Mouse (Mus musculus) thymus, postnatal 0 days (tissue): Measurements from ENCODE around the gene Cdc14a. TPM values are rescaled to one million over a fixed set of nuclear protein-coding genes. Genes with fewer than 3 reads are reported as not detected.

Experiments used
- DNase-seq: peaks from one replicate; pipeline ENCODE4 v3.0.0-alpha.2; 2015; ENCODE audit warnings: low spot score
- polyA plus RNA-seq: library from polyadenylated mRNA; unstranded; fragments of >200 nt; fragmentation: Nextera tagmentation; extraction: Ambion mirVana; gene quantifications from 2 replicates; pipeline ENCODE4 v1.2.1, GENCODE M21; 2015

The Cdc14a gene
- polyA plus RNA-seq, 1 experiment from 2014 or later: 7.8 TPM

DNA sequence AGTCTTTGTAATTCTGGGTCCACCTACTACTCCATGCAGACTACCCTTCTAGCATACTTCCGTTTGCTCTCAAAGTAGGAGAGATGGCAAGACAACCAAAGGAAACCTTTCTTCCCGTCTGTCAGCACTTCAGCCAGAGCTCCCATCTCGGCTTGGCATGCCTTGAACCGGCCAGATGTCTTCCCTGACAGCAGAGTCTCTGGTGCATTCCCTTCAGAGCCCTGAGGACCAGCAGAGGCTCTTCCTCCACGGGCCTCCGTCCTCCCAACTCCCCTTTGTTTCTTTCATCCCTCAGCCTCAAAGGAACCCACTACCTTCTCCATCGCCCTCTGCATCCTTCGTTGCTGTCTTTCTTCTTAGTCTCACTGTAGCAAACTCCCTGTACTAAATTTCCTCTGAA, 93.9 kb downstream of the Cdc14a start:
- DNase-seq: no peak

DNA sequence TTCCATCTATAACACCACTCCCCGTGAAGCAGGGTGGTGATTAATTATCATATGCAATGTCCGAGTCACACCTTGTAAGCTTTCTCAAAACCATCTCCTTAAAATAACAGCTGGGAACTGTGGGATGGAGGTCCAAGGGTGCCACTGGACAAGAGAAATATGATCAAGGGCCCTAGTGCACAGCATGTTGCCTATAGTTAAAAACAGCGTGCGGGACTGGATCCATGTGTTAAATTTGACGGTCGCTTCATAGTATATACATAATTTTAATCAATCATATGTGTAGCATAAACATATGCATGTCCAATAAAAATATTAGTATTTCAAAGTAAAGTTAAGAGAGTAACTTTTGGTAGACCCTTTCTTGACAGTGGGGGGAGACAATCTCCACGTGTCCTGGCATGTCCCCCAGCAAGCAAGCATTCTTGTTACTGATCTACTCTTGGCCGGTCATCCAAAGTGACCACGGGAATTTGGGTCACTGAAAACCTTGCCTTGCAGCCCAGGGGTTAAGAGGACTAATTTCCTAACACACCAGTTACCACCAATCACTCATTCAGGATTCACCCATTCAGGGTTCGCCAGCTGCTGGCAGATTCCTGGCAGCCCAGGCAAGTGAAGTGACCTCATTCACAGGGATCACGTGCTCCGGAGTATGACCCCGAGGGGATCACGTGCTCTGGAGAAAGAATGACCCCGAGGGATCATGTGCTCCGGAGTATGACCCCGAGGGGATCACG, 94.6 kb downstream of the Cdc14a start:
- no peak for DNase-seq

DNA sequence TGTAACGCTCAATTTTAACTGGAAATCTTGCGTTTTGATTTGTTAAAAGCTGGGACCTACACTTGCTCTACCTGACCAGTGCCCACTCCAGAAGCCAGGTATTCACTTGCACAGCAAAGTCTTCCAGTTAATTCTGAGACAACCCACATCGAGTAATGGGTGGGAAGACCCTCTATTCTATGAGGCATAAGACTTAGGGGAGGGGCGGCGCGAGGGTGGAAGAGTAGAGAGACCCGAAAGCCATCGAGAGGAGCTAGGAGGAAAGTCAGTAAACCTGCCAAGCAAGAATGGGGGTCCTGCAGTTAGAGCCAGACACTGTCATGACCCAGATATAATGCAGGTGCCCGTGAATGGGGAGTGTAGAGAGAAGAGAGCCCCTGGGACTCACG, 96.2 kb downstream of the Cdc14a start:
- DNase-seq: no peak

DNA sequence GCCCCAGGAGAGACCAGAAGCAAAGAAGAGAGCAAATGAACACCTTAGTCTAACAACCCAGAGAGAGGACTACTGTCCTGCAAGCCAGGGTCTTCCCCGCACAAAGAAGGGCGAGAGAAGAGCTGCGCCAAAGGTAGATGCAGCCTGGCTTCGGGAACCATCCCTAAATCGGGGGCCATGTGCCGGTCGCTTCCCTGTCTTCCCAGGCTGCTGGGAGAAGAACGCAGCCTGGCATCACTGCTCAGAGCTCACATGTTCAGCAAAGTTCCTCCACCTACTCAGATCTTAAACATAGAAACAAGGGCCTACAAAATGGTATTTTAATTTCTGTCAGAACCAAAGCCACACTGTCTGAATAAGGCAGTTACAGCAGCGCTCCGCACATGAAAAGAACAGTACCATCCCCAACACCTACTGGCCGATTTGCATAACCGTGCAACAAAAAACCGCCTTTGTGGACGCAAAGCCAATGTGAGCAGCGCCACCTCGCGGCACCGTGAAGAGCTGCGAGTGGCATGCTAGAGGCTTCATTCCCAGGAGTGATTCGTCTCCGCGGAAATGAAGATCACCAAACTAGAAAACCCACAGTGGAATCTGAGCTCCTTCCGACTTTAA, 96.7 kb downstream of the Cdc14a start:
- DNase-seq: peak; percentile 84

DNA sequence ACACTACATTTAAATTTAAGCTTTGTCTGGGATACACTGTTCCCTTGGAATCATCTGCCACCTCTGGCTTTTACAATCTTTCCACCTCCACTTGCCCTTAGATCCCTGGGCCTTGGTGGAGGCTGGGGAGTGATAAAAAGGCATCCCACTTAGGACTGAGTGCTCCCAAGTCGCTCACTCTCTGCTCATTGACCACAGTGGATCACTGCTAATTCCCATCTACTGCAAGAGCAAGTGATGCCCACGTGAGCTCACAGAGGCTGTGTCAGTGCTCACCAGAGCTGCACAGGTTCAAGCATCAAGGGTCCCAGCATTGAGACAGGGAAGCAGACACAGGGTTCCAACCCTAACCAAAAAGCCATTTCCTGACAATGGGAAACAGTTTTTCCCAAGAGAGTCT, 98.3 kb downstream of the Cdc14a start:
- DNase-seq: no peak

DNA sequence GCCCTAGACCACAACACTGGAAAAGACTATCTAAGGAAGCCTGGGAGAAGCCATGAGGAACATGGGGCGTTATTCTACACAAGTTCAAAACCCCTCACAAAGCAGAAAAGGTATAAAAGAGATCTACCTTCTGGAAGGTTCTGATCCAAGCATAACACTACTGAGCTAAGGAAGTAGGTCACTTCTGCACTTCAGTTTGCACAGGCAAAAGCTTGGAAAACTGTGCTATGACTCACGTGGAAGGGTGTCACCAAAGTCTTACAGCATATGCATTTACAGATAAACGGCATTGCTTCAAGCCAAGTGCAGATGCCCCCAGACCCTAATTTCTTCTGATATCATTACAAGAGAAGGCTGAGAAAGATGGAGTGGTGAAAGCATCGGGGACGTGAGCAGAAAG, 104.1 kb downstream of the Cdc14a start:
- DNase-seq: no peak

DNA sequence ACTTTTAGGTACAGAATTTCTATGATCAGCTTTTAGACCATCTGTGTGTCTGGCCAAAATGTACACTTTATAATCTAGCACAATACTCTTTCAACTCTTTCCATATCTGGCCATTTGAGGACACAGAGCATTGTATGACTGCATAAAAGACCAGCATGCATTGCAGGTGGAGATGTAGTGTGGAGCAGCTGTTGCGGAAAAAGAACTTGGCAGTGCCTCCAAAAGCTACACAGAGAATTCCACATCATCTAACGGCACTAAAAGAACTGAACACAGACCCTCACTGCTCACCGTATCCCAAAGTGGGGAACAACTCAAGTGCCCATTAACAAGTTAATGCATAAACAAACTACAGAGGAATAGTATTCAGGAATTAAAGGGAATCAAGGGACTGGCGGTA, 112.0 kb downstream of the Cdc14a start:
- DNase-seq: no peak

DNA sequence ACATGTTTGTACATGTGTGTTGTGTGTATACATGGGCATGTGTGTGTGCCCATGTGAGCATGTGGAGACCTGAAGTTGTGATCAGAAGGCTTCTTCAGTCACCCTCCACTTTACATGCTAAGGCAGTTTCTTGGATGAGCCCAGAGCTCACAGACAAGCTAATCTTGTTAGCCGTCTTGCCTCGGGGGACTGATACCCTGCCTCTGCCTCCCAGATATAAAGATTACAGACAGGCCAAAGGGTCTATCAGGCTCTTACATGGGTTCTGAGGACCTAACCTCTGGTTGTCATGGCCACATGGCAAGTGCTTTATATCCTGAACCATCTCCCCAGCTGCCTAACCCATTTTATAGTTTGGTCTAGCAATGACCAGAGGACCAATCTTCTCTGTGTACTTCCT, 112.7 kb downstream of the Cdc14a start:
- no peak for DNase-seq

DNA sequence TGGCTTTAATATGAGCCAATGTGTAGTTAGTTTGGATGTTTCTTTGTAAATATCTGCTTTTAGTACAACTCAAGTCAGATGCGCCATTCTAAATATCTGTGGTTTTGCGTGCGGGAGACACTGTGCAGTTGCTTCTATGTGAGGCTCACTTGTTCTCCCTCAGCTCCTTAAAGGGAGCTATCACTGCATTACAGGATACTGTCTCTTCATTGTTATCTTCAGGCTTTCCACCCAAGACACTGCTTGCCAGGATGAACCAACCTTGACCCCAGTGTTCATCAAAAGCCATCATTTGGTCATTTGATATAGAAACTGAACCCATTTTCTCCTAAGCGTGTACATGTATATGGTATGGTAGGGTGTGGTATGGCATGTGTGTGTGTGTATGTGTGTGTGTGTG, 113.2 kb downstream of the Cdc14a start:
- no peak for DNase-seq

DNA sequence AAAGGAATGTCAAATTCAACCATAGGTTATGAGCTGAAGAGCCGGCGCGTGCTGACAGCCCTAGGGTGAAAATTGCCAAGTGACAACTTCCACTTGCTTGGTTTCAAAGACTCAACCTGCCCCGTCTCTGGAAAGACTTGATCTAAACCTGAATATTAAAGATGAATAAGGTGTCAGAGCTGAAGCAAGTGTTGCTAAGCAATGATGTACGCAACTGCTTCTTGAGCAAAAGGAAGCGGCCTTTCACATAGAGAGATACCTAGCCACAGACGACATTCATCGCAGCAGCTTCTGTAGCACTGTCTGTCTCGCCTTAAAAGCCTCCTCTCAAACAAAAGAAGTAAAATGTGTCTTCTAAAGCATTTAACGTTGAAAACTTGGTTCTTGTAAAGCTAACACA, 113.8 kb downstream of the Cdc14a start:
- no peak for DNase-seq

DNA sequence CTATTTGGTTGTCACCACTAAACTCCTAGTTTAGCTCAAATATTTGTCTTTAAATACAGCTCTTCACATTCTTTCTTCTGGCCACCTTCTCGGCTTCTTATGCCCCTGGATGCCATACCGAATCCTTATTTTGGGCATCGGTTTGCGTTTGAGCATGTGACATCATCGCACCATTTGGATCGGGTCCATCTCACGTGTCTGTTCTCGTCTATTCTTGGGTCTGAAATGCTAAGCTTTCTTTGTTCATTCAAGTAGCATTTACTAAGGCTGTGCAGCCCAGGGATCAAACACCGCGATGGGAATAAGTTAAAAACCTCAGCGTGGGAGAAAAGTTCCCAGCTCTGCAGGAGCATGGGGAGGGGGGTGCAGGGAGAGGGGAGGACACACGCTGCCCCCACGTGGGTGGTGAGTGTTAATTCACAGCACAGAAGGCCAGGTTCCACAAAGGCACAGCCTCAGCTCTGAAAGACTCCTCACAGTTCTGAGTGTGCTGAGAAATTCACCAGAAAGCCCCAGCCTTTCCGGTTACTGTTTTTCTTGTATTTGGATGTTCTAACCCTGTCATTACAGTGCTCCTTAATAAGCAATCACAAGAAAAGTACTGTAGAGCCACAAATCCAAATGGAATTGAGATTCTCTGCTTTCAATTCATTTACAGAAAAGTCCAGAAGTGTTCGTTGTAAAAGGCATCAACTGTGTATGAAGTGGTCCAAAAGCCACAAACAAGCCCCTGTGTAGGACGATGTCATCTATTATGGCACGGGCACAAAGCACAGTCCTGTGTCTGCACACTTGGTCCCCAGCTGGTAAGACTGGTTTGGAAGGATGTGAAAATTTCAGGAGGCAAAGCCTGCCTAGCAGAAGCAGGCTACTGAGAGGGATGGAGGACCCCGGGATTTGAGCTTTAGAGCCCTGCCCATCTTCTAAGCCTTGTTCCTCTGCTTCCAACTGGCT, 118.8 kb downstream of the Cdc14a start:
- no peak for DNase-seq

DNA sequence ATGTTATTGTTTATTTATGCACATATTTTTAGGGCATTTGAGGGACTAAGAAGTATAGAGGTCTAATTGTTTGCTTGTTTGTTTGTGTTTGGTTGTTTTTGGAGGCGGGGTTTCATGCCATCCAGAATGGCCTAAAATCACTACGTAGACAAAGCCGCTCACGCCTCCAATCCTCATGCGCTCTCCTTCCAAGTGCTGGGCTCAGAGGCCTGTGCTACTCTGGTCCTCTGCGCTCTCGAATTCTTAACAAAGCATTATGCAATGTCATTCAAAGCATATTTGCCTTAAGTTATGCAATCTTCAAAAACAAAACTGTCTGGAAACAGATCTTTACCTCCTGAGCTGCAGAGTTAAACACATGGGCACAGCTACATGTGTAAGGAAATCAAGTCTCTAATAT, 121.3 kb downstream of the Cdc14a start:
- no peak for DNase-seq

DNA sequence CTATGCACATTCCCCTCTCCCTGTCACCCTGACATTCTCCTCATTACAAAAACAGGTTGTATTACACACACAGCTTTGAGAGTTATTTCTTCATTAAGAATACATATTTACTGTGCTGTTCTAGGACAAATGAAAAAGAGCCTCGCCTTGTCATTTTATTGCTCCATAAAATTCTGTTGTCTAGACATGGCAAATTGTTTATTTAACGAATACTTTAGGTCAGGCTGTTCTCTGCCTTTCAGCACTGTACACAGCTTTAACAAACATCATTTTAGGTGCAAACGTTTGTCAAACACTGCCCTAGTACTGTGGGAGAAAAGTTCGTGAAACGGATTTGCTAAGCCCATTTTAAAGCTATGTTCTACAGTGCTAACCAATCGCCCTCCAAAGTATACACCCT, 122.1 kb downstream of the Cdc14a start:
- no peak for DNase-seq

DNA sequence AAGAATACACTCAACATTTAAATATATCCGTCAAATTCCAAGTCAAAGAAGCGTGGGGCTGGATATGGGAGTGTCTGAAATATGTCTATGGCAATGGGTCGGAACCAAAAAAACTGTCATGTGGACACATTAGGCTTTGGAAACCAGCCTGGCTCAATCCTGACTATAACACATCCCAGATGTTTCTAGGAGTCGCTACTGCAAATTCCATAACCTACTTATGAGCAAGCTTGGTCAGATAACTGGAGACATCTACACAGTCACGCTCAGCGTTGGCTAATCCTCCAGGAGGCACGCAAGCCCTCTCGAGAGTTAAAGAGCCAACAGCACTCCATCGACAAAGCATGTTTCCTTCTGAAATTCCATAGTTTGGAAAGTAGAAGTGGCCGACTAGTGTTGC, 125.1 kb downstream of the Cdc14a start:
- no peak for DNase-seq

DNA sequence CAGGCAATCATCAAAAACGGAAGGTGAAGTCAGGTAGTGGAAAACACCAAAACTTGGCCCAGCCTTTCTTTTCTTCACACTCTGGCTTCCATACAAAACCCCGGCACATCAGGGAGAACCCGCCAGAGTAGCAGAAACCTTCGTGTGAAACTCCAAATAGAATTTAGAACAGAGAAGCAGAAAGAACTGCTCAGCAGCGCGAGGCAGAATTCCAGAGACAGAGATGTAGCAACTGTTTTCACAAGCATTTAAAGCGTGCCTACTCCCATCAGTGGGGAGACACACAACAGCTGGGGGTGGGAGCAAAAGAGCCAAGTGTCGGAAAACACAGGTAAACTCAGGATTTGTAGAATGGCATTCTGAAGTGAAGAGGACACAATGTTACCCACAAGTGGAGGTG, 125.8 kb downstream of the Cdc14a start:
- DNase-seq: no peak

DNA sequence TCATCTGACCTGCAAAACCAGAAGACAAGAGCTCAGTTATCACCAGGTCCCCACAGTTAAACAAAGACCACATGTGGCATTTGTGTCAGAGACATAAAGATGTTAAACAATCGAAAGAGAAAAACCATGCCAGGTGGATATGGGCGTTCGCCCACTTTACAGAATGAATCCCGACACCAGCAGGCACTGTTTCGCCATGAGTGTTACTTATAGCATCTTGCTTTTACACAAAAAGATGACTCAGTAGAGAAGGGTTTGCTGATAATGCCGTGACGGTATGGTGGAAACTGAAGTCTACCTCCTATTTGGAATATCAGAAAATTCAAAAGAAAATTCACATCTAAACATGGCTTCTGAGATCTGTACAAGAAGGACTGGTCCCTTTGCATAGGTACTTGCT, 126.7 kb downstream of the Cdc14a start:
- no peak for DNase-seq

DNA sequence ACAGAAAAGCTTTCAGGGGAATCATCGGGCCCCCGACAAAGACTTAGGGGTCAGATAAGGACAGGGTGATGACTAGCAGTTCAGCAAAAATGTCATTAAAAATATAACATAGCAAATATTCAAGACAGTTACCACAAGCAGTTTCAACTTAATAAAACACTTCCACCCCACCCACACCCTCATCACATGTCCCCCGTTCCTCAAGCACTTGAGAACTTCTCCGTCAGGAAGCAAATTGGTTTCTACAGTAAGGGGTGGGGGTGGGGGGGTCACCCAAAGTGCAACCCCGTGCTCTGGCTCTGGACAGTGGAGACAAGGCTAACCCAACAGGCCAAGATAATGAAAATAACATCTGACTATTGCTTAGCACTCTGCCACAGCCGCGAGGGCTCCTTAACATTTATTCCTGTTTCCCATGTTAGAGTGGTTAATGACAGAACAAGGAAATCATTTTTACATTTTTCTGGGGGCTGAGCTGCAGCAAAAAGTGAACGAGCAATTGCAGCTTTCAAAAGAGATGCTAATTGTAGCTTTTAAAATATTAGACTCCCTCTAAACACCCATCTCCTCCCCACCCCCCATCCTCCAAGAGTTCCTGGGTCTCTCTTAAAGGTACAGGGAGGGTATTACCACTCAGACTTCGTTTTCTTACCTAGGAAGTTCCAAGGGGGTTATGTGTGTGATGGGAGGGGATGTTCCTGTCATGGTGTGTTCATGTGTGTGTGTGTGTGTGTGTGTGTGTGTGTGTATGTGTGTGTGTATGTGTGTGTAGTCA, 133.6 kb downstream of the Cdc14a start:
- no peak for DNase-seq

DNA sequence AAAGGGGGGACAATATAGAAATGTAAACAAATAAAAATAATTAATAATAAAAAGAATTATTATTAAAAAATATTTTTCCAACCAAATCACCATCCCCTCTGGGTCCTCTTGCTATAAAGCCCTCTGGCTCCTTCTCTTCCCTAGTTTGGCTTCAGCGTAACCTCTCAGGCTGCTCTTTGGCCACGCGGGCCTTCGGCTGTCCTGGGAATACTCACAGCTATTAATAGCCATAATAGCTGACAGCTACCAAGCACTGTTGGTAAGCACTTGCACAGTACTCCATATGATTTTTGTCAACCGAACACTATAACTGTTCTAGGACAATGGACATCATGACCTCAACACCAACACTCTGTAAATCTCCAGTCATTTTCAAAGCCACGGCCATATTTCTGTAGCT, 135.0 kb downstream of the Cdc14a start:
- DNase-seq: no peak

DNA sequence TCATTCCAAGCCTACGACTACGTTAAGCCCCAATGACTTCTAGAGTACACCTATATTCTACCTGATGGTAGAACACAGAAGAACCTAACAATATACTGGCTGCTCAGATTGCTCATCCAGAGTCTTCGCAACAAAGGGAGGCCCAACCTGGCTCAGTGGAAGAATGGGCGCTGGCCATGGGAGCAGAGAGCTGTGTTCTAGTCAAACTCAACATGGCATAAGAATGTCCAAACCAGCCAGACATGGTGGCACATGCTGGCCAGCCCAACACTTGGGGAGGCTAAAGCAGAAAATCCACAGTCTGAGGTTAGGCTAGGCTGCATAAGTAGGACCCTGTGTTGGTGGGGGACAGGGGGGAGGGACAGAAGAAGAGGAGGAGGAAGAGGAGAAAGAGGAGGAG, 139.1 kb downstream of the Cdc14a start:
- no peak for DNase-seq

DNA sequence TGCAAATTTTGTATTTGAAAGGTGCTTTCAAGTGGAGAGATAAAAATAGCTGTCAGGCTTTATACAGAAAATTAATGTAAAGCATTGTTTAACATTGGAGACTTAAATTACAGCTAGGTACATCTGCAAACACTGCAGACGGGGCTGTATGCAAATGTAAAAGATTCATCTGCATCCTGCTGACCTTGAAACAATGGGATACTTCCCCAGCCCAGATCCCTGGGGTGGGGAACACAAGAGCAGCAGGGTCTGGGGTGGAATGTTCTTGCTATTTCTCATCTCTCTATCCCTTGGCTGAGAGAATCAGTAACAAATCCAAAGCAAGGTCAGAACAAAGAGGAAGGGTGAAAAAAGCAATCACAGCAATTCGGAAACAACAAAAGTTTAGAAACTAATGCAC, 139.8 kb downstream of the Cdc14a start:
- no peak for DNase-seq

DNA sequence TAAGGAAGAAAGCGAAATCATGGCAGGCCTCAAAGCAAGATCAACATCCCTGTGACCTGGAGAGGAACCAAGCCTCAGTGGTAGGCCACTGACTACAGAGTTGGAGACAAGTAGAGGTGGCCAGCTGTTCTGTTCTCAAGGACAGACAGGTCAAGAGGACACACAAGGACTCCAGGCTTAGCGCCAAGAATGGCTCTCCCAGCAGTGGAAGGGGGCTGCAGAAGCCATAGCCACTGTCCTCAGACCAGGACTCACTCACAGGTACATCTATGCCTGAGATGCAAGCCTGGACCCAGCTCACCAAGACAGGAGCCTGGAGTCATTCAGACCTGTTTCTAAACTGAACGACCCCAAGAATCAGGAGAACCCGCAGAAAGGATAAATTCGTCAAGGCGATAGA, 142.2 kb downstream of the Cdc14a start:
- DNase-seq: no peak

DNA sequence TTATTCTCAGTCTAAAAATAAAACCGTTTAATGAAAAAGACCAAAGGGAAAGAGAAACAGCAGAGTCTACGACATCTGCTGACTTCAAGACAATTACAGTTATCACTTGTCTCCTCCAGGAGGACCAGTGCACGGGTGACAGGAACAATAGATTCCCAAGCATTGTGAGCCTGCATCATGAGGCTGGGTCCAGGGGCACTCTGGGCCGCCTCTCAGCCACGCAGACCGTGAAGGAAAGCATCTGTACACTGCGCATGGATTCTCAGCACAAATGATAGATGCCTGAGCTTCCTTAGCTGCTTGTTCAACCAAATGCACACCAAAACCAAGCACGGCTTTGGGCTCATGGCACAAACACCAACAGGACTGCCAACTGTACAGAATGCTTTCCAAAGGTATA, 146.7 kb downstream of the Cdc14a start:
- DNase-seq: no peak
